Mouse (Mus musculus) limb, embryonic 14.5 days (tissue): ENCODE measurements around the gene Pard3b. TPM values are rescaled to one million over a fixed set of nuclear protein-coding genes. Genes with fewer than 3 reads are reported as not detected.
A peak's percentile ranks its signal among the peaks of the same experiment; 100 is the strongest.

Experiments used
- ATAC-seq: fragments of 200-750 bp; cut with Nextera tagmentation; 2 replicates; pipeline ENCODE4 v1.8.0; 2017; ENCODE audit warnings: low read depth, moderate number of reproducible peaks, moderate TSS enrichment; ENCODE audit not compliant: low FRiP score
- DNase-seq: peaks from one replicate; pipeline ENCODE4 v3.0.0-alpha.2; 2015; ENCODE audit warnings: low spot score
- H3K27ac ChIP-seq: fragments of 300-500 bp; sonication (generic); replicated peaks from 2 replicates; pipeline ENCODE4 v1.5.1; 2014; ENCODE audit warnings: low read depth, mild to moderate bottlenecking, low read length, moderate library complexity, mixed read lengths
- H3K27me3 ChIP-seq: fragments of 300-500 bp; sonication (generic); 2 replicates; pipeline ENCODE4 v1.6.1; 2014; ENCODE audit warnings: low read length, mixed read lengths; ENCODE audit not compliant: control insufficient read depth, insufficient read depth
- H3K36me3 ChIP-seq: fragments of 300-500 bp; sonication (generic); 2 replicates; pipeline ENCODE4 v1.6.1; 2014; ENCODE audit warnings: mild to moderate bottlenecking, low read length, moderate library complexity, mixed read lengths; ENCODE audit not compliant: control insufficient read depth, insufficient read depth
- H3K4me1 ChIP-seq: fragments of 300-500 bp; sonication (generic); 2 replicates; pipeline ENCODE4 v1.6.1; 2014; ENCODE audit warnings: antibody characterized with exemption, low read length, mixed read lengths; ENCODE audit not compliant: control insufficient read depth, insufficient read depth
- H3K4me2 ChIP-seq: fragments of 300-500 bp; sonication (generic); replicated peaks from 2 replicates; pipeline ENCODE4 v1.6.1; 2014; ENCODE audit warnings: low read depth, mild to moderate bottlenecking, low read length, moderate library complexity; ENCODE audit not compliant: severe bottlenecking
- H3K4me3 ChIP-seq: fragments of 300-500 bp; sonication (generic); replicated peaks from 2 replicates; pipeline ENCODE4 v1.5.1; 2014; ENCODE audit warnings: low read length
- H3K9ac ChIP-seq: fragments of 300-500 bp; sonication (generic); 2 replicates; pipeline ENCODE4 v1.6.1; 2014; ENCODE audit warnings: mild to moderate bottlenecking, low read depth, low read length, moderate library complexity; ENCODE audit not compliant: severe bottlenecking
- H3K9me3 ChIP-seq: fragments of 300-500 bp; sonication (generic); 2 replicates; pipeline ENCODE4 v1.6.1; 2016; ENCODE audit warnings: low read length; ENCODE audit not compliant: control insufficient read depth
- POLR2A ChIP-seq: fragments of 200-500 bp; IDR thresholded peaks from 2 replicates; pipeline ENCODE4 v1.8.0; 2012; ENCODE audit warnings: inconsistent platforms, mild to moderate bottlenecking, moderate library complexity, borderline replicate concordance; ENCODE audit not compliant: insufficient read depth, insufficient read length; ENCODE audit errors: extremely low read depth
- WGBS: fragments of 180-500 bp; shearing (Covaris S2); extraction: QIAGEN DNeasy Blood & Tissue Kit; methylation state at CpG from one replicate; pipeline ENCODE4 v1.1.7; 2014; 5-methylcytosine and 5-hydroxymethylcytosine counted together
- polyA plus RNA-seq, 2 experiments: library from polyadenylated mRNA; depleted of rRNA in 1 of 2; stranded (reverse) in 1 of 2; unstranded in 1 of 2; fragments of >200 nt; fragmentation: Nextera tagmentation in 1 of 2; extraction: Ambion mirVana in 1 of 2; gene quantifications; 2 replicates each; pipeline versions ENCODE4 v1.2.1 to v1.2.3; 2012 to 2014

The Pard3b gene
- polyA plus RNA-seq, 2 experiments, result 5.3 to 21.0 TPM

DNA sequence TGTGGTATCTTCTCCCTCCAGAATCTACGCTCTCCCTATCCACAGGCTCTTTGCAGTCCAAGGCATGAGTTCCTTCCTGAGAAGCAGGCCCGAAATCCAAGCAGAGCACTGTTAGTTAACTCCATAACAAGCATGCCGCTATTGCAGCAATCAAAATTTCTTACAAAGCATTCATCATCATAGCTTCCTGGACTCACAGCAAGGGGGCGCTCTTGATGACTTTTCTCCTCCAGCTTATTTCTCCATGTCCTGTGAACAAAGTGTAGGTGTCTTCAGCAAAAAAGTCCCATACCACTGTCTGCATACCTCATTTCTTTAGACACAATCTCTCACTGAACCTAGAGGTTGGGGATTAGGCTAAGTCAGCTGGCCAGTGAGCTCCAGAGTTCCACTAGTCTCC is 739.7 kb downstream of the Pard3b start:
- TF ChIP-seq POLR2A, result no peak
- H3K9me3 ChIP-seq, result no peaks in the 10 kb centered on the region
- WGBS, result 87% methylated on average over 4 of the region's 4 CpGs

DNA sequence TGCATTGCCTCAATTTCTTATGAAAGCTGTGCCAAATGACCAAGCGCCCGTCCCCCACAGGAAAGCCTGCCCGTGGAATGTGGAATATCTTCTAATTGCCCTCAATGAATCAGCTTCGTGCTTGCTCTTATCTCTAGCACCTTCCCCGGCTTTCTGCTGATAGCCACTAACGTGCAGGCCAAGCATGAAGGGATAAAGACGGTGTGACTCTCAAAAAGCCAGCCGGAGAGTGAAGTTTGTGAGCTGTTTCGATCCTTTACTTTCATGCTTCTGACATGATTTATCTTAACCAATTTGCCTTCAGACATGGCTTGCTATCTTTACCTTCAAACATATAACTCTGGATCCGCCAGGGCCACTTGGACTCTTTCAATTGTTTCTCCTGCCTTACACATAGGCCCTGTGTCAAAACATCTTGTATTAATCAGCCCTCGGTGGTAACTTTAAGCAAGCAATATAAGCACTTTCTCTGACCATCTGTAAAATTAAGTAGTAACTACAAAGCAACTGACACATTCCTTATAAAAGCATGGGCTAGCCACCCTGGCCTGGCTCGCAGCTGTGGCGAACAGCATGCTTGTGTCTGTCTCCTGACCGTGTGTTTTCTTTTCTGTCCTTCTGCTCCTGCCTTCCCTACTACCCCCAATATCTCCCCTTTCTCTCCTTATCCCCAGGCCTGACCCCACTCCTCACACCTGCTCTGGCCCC is 744.3 kb downstream of the Pard3b start:
- Histone ChIP-seq H3K4me2 (no peak overlapping the region), H3K9me3 (no peaks in the 10 kb centered on the region), H3K36me3 (no peaks in the 10 kb centered on the region), H3K27ac (no peak overlapping the region), H3K4me3 (no peak overlapping the region), H3K4me1 (peaks cover 25% of the 10 kb centered on the region), H3K27me3 (no peaks in the 10 kb centered on the region), H3K9ac (no peak overlapping the region)
- no peak for DNase-seq
- WGBS, result 13% methylated on average over 14 of the region's 14 CpGs
- ATAC-seq, result peak; percentile 41
- no peak for TF ChIP-seq POLR2A

More for the DNA sequence above, 739.7 kb downstream of the Pard3b start:
- Histone ChIP-seq H3K9ac (no peak overlapping the region), H3K4me1 (peaks cover 28% of the 10 kb centered on the region), H3K27me3 (no peaks in the 10 kb centered on the region), H3K27ac (no peak overlapping the region), H3K36me3 (no peaks in the 10 kb centered on the region), H3K4me3 (no peak overlapping the region), H3K4me2 (no peak overlapping the region)
- DNase-seq (no peak), ATAC-seq (no peak)

DNA sequence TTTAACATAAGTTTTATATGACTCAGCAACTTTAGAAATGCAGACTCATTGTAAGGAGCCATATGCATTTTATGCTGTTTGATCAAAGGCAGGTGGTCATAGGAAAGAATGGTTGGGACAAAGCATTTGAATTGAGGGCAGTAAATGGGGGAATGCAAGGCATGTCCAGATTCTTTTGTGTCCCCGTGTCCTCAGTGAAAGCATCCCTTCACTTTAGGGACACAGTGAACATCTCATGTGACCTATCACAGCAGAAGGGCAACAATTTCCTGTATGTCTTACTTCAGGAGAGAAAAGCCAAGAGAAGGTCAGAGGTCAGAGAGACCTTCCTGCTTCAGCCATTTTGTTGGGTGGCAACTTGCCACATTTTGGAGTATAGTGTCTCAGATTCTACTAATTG is 745.6 kb downstream of the Pard3b start:
- H3K36me3 ChIP-seq, result no peaks in the 10 kb centered on the region
- no peak overlapping the region for H3K4me2 ChIP-seq
- TF ChIP-seq POLR2A, result no peak
- no peaks in the 10 kb centered on the region for H3K9me3 ChIP-seq
- ATAC-seq (no peak), DNase-seq (no peak)
- no peaks in the 10 kb centered on the region for H3K27me3 ChIP-seq
- no peak overlapping the region for H3K4me3 ChIP-seq
- H3K4me1 ChIP-seq, result peaks cover 25% of the 10 kb centered on the region
- H3K9ac ChIP-seq, result no peak overlapping the region
- WGBS, result 68% methylated on average over 1 of the region's 1 CpGs
- H3K27ac ChIP-seq, result no peak overlapping the region

DNA sequence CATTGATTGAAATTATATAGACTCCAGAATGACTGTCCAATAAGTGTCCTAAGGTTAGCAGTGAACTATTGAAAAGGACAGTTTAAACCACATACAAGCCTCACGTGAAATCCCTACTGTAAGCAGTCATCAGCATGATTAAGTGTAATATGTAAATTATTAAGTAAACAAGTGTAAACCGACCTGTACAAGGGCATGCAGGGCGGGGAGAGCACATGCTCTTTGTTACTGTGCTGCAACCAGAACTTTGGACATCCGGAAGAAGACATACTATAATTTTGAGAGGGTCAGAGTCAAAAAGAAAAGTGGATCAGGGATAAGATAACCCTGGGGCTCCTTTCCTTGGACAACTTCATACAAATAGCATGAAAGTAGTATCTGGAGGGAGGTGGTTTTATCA is 749.4 kb downstream of the Pard3b start:
- ATAC-seq (no peak), DNase-seq (no peak)
- Histone ChIP-seq H3K9me3 (no peaks in the 10 kb centered on the region), H3K4me2 (no peak overlapping the region), H3K4me3 (no peak overlapping the region), H3K36me3 (no peaks in the 10 kb centered on the region), H3K4me1 (peaks cover 14% of the 10 kb centered on the region), H3K27me3 (no peaks in the 10 kb centered on the region), H3K27ac (no peak overlapping the region), H3K9ac (no peak overlapping the region)
- WGBS, result 74% methylated on average over 4 of the region's 4 CpGs
- no peak for TF ChIP-seq POLR2A

DNA sequence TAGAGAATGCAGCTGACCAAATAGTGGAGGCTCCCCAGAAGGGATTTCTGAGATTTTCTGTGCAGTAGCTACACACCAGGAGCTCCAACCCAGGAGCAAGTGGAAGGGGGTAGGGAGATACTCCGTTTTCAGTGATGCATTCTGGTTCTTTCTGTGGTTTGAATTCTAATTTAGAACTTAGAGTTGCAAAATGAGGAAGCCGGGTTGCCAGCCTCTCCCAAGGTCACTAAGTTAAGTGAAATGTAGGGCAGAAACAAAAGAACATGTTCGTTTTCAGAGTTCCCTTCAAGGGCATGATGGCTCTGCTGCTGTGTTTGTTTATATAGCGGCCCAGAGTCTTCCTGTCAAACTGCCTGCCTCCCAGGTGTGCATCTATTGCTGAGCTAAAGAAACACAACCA is 754.2 kb downstream of the Pard3b start:
- WGBS, result 42% methylated on average over 4 of the region's 4 CpGs
- TF ChIP-seq POLR2A, result no peak
- H3K27me3 ChIP-seq, result no peaks in the 10 kb centered on the region

More for the DNA sequence above, 754.2 kb downstream of the Pard3b start:
- peaks cover 16% of the 10 kb centered on the region; the same call in 1 of the 2 replicates for H3K4me1 ChIP-seq
- H3K4me2 ChIP-seq, result no peak overlapping the region
- H3K9ac ChIP-seq, result no peak overlapping the region
- ATAC-seq (no peak), DNase-seq (no peak)
- no peak overlapping the region for H3K27ac ChIP-seq
- no peaks in the 10 kb centered on the region for H3K9me3 ChIP-seq
- no peak overlapping the region for H3K4me3 ChIP-seq
- H3K36me3 ChIP-seq, result no peaks in the 10 kb centered on the region
